Mouse (Mus musculus): Measurements from ENCODE around the gene Calhm2.
A peak's percentile ranks its signal among the peaks of the same experiment; 100 is the strongest.
"Not testable (repeated sequence)": the region's sequence is repeated elsewhere in the genome, so short reads cannot be mapped to it uniquely, and the experiment has no call there.

The Calhm2 gene

DNA sequence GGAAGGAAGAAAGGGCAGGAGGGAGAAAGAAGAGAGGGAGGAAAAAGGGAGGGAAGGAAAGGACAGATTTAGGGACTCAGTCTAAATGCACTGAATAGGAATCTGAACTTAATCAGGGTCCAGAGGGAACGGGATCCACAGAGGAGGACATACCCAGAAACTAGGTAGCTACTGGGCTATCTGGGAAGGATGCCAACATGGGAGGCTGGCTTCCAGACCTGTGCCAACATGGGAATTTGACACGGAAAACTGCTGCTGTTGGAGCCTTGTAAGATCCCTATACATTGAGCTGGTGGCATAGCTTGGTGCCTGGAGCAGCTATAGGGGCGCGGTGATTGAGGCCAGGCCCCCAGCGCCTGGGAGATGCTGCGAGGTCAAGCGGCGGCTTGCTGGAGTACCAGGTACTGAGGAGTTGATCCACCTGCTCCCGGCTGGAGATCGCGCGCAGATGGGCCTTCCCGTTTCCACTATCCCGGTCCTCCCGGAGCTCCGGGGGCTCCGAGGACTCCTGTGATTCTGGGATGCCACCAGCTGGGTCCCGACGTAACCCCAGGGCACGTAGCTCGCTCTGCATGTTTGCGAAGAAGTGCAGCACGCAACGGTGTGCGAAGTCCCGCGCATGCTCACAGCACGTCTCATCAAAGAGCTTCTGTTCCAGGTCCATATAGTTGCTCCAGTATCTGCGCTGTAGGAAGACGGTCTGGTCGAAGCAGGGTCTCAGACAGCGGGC is 13.4 kb upstream of the Calhm2 start:
- DNase-seq (ENCODE audit: low read depth, low spot score): no peak

DNA sequence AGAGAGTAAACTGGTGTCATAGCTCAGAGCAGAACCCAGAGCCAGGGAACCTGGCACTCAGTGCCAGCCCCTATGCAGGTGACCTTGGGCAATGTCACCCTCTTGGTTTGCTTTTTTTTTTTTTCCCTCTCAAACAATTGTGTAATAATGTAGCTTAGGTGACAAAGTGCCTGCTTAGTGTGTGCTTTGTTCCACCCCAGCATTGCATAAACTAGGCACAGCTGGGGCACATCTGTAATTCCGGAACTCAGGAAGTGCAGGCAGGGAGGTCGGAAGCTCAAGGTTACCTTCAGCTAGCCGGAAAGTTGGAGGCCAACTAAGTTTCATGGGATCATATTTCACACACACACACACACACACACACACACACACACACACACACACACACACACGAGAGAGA is 11.8 kb upstream of the Calhm2 start:
- DNase-seq (ENCODE audit: low read depth, low spot score): no peak

DNA sequence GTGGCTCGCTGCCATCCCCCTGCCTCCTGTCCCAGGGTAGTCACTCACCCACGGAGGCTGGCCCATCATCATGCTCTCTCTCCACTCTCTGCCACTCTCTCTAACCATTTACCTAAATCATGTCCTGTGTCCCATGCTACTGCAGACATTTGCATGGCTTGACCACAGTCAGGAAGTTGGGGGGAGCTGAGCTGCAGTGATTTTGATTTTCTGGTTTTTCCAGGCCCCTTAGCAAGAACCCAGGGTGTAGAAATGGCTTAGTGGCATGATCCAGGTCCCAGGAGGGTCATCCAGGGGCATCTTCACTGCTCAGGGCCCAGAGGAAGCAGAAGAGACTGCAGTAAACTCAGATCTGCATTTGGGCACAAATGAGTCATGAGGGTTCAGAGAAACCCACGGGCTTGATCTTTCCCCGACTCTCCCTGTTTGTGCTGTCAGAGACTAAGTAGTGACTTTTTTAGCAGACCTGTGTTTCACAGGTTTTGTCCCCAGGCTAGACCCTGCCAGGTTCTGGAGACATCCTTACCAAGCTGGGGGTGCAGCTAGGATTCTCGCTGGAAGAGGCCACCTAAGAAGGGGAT is 10.3 kb upstream of the Calhm2 start:
- DNase-seq (ENCODE audit: low read depth, low spot score): no peak

DNA sequence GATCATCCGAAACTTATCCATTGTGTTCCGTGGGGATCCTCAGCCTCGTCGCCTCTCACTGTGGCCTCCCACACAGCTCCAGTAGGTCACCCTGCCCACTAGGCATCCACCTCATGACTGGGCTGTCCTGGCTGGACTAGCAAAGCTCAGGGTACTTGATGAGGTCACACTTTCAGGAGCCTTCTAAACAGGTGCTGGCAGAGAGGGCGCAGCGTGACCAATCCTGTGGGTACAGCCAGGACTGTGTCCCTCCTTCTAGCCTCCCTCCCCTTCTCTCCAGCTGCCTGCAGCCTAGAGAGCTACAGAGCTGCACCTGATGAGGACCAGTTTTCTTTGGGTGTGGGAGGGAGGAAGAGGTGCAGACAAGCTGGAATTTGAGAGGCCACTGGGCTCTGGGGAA is 6.1 kb upstream of the Calhm2 start, which contains the start of gene Calhm1:
Calhm1 (minus strand) TSS at position 101 of the 400 bp plus-strand sequence.
- DNase-seq (ENCODE audit: low read depth, low spot score): no peak

DNA sequence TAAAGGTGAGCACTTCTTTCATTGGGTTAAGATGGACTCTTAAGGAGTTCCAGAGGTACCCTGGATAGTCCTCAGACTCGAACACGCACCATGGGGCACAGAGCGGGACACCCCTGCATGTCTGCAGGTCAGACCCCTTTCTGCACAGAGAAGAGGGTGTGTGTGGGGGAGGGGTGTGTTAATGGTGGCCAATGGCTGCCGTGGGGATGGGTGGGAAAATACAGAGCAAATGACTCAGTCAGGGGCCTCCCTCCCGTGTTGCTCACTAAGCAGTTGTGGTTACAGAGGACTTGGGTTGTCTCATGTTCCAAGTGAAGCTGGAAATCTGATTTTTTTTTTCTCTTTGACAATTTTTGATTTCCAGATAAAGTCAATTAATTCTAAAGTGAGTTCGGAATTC is 4.3 kb upstream of the Calhm2 start:
- DNase-seq (ENCODE audit: low read depth, low spot score): no peak

DNA sequence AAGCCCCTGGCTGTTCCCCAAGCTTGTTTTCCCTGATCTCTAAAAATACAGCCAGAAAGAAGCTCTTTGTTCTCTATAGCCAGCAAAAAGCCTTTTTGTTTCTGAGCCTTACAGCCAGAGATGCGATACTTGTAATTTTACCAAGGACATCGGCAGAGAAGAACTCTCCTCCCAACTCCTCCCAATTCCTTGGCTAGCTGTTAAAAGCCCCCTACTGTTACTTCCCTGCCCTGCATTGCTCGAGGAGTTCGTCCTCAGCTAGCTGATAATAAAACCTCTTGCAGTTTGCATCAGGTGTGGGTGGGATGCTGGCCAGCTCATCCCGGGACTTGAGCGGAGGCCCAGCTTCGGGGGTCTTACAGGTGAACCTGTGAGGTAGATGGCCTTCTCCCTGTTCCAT is 1.5 kb upstream of the Calhm2 start:
- not testable (repeated sequence) for DNase-seq (ENCODE audit: low read depth, low spot score)

DNA sequence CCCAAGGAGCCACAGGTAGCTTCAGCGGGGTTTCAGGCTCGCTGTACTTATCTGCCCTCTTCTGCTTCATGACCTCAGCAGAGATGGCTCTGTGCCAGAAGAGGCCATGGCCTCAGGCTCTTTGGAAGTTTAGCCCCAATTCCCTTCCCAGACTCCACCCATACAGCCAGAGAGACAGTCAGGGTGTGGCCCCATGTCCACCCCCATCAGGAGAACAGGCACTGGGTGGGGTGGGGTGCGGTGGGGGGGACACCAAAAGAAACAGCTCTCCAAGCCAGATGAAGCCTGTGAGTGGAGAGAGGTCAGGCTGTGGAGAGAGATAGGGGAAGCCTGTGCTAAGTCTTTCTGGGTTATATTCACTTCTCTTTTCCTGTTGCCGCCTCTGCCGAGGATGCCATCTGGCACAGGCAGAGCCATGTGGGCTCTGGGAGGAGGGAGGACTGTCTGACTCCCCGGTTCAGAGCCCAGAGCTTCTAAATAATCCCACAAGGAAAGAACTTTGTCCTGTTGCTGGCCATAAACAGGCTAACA is 978 bp downstream of the Calhm2 start:
- DNase-seq (ENCODE audit: low read depth, low spot score): no peak

DNA sequence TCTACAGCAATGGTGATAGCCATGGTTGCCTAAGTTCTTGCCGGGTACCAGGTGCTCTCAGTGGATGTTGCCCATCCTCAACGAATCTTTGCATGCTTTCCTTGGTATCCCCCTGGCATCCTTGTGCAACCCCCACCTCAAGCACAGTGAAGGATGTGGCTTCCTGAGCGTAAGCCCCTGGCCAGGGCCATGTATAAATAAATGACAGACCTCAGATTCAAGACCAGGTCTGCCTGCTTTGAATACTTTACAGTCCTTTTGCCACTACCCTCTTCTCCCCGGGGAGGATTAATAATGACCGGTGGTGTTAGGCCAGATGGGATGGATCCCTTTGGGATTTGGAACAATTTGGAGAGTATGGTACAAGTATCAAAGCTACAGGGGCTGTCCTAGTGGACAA is 1.9 kb downstream of the Calhm2 start:
- no peak for DNase-seq (ENCODE audit: low read depth, low spot score)

DNA sequence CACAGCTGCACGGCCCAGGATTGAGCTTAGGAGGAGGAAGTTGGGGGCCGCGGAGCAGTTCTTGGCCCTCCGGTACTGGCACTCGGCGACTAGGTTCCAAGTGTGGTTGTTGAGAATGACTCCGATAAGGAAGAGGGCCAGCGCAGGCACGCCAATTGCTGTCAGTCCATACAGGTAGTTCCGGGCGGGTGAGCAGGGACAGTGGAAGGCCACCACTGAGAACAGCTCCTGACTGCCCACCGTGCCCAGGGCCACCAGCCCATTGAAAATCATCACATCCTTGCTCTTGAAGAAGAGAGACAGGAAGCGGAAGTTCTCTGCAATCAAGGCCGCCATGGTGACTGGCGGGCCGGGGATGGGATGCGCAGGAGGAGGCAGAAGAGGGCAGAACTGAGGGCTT is 2.5 kb downstream of the Calhm2 start:
- DNase-seq (ENCODE audit: low read depth, low spot score): no peak

DNA sequence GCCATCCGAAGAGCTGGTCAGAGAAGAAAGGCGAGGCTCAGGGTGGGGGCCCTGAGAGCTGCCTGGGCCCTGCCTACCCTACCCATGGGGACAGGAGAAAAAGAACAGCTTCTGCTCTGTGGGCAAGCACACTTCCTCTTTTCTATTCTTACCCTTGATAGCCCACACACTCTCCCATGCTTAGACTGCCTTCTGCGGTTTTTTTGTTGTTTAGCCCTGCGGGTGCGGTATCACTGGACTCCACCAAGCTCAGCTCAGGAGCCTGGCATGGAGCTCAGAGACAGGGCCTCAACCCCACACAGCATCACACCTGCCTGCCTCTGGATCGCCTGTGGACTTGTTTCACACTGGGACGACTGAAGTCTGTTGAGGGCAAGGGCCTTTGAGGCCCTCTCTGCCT is 4.9 kb downstream of the Calhm2 start:
- no peak for DNase-seq (ENCODE audit: low read depth, low spot score)

DNA sequence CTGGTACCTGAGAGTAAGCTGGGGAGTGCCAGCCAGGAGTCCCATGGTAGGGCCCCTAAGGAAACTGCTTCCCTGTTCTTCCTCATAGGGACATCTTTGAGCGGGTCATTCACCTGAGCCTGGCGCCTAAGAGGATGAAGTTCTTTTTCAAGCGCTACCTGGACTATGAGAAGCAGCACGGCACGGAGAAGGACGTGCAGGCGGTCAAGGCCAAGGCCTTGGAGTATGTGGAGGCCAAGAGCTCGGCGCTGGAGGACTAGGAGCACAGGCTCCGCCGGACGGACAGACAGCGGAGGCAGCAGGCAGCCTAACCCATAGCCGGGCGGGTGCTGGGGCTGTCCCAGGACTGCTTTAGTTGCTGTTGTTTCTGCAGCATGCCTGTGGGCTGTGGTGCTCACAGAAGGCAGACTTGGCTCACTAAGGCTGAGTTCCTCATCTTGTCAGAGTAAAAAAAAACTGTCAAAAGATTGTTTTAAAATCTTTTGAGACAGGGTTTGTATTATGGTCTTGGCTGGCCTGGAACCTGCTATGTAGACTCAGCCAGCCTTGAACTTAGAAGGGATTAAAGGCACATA is 7.5 kb downstream of the Calhm2 start:
- no peak for DNase-seq (ENCODE audit: low read depth, low spot score)

DNA sequence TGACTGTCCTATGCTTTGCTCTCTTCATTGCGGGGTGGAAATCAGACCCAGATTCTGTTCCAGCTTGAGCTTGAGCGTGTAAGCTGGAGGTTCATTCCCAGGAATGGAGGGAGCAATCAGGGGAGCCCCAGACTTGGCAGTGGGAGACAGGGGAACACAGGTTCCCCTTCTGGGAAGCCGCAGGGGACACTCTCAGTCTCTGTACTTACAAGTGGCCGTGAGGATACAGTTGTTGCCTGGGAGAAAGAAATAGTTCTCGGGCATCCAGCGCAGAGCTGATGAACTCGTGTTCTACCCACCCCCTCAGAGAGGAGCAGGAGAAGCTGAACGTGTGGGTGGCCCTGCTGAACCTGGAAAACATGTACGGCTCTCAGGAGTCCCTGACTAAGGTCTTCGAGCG is 9.3 kb downstream of the Calhm2 start:
- no peak for DNase-seq (ENCODE audit: low read depth, low spot score)

DNA sequence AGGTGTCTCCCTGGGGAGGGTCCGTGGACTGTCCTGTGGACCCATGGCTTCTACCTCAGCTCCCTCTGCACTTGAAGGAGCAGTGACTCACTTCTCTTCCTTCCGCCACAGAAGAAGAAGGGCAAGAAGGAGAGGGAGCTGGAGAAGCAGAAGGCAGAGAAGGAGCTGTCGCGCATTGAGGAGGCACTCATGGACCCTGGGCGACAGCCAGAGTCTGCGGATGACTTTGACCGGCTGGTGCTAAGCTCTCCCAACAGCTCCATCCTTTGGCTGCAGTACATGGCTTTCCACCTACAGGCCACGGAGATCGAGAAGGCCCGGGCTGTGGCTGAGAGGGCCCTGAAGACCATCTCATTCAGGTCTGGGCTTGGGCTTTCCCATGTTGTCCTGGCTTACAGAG is 9.9 kb downstream of the Calhm2 start:
- DNase-seq (ENCODE audit: low read depth, low spot score): no peak

DNA sequence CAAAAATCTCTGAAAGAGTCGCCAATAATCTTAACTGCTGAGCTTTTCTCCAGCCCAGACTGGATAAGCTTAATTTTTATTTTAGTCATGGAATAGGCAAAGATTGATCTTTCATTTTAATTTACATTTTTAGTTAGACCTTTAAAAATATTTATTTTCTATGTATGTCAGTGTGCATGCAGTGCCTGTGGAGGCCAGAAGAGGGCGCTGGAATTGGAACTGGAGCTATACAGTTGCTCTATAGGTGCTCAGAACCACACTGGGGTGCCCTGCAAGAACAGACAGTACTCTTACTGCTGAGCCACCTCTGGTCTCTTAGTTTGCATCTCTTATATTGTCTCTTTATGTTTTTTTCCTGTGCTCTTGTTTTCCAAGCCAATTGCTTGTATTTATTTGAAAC is 15.3 kb downstream of the Calhm2 start:
- no peak for DNase-seq (ENCODE audit: low read depth, low spot score)

DNA sequence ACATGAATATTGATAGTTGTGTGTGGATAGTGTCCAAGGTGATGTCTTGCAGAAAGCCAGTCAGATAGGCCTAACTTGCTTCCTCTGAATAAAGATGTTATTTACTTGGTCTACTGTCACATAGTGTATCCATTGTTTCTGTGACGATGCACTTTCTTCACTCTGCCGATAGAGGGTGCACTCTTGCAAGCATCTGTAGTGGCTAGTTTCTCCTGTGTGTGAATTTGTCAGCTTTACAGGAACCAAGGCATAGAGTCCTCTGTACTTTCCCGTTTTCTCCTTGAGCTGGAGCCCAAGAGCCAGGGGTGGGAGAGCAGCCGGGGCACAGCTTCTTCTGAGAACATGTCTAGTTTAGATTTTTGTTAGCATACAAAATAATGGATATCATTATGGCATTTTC is 17.0 kb downstream of the Calhm2 start:
- DNase-seq (ENCODE audit: low read depth, low spot score): no peak

DNA sequence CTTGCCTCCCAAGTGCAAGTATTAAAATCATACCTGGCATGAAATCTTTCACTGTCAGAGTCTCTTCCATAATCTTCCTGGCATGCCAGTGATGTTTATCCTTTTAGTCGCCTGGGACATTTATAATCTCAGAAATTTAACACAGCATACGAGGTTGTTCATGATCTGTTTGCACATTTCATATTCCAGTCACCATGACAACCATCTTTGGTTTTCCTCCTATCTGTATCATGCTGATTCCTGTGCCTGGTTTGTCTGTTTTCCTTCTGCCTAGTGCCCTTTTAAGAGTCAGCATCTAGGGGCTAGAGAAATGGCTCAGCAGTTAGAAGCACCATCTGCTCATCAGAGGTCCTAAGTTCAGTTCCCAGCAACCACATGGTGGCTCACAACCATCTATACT is 19.5 kb downstream of the Calhm2 start:
- DNase-seq (ENCODE audit: low read depth, low spot score): no peak

DNA sequence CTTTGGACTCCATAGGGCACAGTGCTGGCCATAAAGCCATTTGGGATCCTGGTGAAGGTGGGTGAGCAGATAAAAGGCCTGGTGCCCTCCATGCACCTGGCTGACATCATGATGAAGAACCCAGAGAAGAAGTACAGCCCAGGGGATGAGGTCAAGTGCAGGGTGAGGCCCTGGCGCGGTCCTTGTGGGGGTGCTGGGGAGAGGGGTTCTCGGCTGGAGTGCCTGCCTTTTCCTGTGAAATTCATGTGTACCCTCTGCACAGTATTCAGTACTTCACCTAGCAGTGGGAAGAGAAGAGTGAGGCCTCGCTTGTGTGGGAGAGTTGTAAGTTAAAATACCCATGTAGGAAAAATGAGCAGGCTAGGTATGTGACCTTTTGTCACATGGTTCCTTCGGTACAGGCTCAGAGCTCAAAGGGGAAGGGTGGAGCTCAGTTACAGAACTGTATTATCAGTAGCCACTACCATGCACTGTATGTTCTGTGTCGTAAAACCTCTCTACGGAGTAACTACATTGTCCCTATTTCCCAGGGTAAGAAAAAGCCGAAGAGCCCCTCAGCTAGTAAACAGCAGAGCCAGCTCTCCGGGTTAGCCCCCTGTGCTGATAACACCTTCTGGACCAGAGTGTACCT is 33.3 kb downstream of the Calhm2 start:
- DNase-seq (ENCODE audit: low read depth, low spot score): no peak

DNA sequence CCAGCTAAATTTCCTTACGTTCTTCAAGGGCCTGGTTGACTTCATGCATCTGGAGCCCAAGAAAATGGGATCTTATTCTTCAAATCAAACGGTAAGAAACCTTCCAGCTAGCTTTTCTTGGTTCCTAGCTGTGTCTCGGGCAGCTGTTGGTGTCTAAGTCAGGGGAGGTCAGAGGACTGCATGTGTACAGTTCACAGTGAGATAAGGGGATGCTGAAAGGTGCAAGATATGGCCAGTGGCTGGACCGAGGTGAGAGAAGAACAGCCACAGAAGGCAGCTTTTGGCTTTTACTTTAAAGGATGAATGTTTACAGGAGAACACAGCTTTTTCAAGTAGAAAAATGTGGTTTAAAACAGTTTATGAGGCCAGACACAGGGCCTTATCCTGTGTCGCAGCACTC is 37.0 kb downstream of the Calhm2 start:
- no peak for DNase-seq (ENCODE audit: low read depth, low spot score)

DNA sequence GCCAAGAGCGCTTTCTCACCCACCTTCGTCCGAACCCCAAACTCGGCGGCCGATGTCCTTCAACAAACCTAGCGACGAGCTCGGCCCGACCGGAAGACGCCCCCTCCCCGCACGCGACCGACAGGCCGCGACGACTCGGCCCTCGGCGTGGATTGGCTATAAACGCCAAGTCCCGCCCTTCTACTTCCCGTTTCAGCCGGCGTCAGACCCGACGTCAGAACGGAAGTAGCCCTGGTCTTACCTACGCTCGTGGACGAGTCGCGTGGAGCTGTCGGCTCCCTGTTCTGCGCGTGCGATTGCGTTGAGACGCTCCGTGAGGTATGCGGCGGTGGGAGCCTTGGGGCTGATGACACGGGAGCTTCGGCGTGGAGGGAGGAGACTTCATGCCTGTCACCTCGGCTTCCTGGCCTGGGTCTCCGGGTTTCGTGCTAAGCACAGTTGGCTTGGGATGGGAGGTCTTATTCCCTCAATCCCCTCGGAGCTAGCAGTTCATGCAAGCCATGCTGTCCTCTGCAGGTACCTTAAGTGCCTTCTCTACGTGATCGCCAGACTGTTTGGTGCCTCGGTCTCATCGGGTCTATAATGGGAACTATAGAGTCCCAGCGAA is 47.4 kb downstream of the Calhm2 start, which contains the start of the genes Usmg5 and Pdcd11:
Usmg5 (minus strand) TSS at position 98 of the 607 bp plus-strand sequence.
Pdcd11 (plus strand) TSS at position 219 of the 607 bp plus-strand sequence.
- peak; percentile 92 for DNase-seq (ENCODE audit: low read depth, low spot score)

DNA sequence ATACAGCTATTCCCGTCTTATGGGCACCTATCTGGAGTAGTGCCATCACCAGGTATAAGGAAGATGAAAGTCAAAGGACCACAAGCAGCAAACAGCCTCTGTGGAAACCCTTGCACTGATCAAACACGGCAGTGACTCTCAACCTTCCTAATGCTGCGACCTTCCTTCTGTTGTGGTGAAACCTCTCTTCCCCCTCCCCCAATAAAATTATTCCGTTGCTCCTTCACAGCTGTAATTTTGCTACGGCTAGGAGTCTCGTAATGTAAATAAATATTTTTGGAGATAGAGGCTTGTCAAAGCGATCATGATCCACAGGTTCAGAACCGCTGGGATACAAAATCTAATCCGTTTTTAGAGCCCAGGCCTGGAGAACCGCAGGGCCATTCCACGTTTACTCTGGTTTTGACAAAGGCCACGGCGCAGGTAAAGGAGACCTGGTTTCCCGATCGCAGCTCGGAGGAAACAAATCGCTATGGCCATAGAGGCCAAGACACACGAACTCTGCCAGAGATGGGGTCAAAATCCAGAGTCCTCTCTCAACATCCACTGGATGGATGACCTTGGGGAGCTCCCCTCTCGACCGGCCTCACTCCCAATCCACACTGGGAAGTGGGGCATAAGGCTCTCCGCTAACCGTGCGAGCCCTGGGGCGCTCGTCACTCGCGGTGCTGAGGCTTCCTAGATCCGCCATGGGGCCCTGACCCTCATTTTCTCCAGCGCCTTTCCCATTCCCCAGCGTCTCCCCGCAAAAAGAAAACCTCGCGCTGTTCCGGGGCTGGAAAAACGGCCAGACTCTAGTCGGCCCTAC is 48.2 kb downstream of the Calhm2 start:
- no peak for DNase-seq (ENCODE audit: low read depth, low spot score)

DNA sequence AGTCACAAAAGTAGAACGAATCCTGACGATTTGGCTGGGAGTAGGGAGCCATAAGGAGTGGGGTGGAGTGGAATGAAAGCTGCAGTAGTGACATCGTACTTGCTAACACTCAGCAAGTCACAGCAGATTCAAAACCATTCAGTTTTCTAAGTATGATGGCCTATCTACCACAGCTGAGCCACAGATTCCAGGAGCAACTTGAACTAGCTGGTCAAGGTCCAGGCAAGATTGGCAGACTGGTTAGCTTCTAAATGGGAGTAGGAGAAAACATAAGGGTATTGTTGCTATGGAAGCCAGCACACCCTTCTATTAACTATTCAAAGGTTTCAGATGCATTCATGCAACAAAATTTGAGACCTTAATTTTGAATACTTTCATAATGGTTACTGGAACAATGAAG is 49.9 kb downstream of the Calhm2 start:
- DNase-seq (ENCODE audit: low read depth, low spot score): no peak

All from brain, embryonic 18.5 days (tissue).